Mouse (Mus musculus) forebrain, postnatal 0 days (tissue): ENCODE data around the gene Hyal2. TPM values are rescaled to one million over a fixed set of nuclear protein-coding genes. Genes with fewer than 3 reads are reported as not detected.
"Not testable (repeated sequence)": the region's sequence is repeated elsewhere in the genome, so short reads cannot be mapped to it uniquely, and the experiment has no call there.

ENCODE experiments used
- ATAC-seq: fragments of 200-750 bp; cut with Nextera tagmentation; 2 replicates; pipeline ENCODE4 v1.8.0; 2017; ENCODE audit warnings: mild to moderate bottlenecking, moderate library complexity
- DNase-seq: peaks from one replicate; pipeline ENCODE4 v3.0.0-alpha.2; 2015
- H3K27ac ChIP-seq: fragments of 300-500 bp; sonication (generic); 2 replicates; pipeline ENCODE4 v1.5.1; 2014; ENCODE audit warnings: low read depth, mild to moderate bottlenecking, antibody characterized with exemption, low read length, moderate library complexity, mixed read lengths
- H3K27me3 ChIP-seq: fragments of 300-500 bp; sonication (generic); 2 replicates; pipeline ENCODE4 v1.6.1; 2014; ENCODE audit warnings: mild to moderate bottlenecking, low read length, mixed read lengths; ENCODE audit not compliant: insufficient read depth
- H3K36me3 ChIP-seq: fragments of 300-500 bp; sonication (generic); 2 replicates; pipeline ENCODE4 v1.6.1; 2014; ENCODE audit warnings: mild to moderate bottlenecking, moderate library complexity; ENCODE audit not compliant: insufficient read depth
- H3K4me1 ChIP-seq: fragments of 300-500 bp; sonication (generic); 2 replicates; pipeline ENCODE4 v1.6.1; 2014; ENCODE audit warnings: antibody characterized with exemption; ENCODE audit not compliant: insufficient read depth
- H3K4me2 ChIP-seq: fragments of 300-500 bp; sonication (generic); 2 replicates; pipeline ENCODE4 v1.6.1; 2014; ENCODE audit warnings: low read depth, mild to moderate bottlenecking, moderate library complexity
- H3K4me3 ChIP-seq: fragments of 300-500 bp; sonication (generic); 2 replicates; pipeline ENCODE4 v1.5.1; 2014; ENCODE audit warnings: low read depth, low read length, mixed read lengths
- H3K9ac ChIP-seq: fragments of 300-500 bp; sonication (generic); 2 replicates; pipeline ENCODE4 v1.6.1; 2014; ENCODE audit warnings: mild to moderate bottlenecking
- H3K9me3 ChIP-seq: fragments of 300-500 bp; sonication (generic); 2 replicates; pipeline ENCODE4 v1.6.1; 2016; ENCODE audit warnings: low read length
- CTCF ChIP-seq: sonication (generic); IDR thresholded peaks from 2 replicates; pipeline ENCODE4 v1.5.1; 2016; ENCODE audit warnings: antibody characterized with exemption, control low read depth, low read depth
- WGBS: fragments of 180-500 bp; shearing (Covaris S2); extraction: QIAGEN DNeasy Blood & Tissue Kit; methylation state at CpG from one replicate; pipeline ENCODE4 v1.1.7; 2014; 5-methylcytosine and 5-hydroxymethylcytosine counted together
- polyA plus RNA-seq: library from polyadenylated mRNA; unstranded; fragments of >200 nt; fragmentation: Nextera tagmentation; extraction: Ambion mirVana; gene quantifications from 2 replicates; pipeline ENCODE4 v1.2.1, GENCODE M21; 2015
- total RNA-seq: library from RNA; depleted of rRNA; stranded (reverse); fragments of >200 nt; gene quantifications from 2 replicates; pipeline ENCODE4 v1.2.3, GENCODE M21; 2014

Hyal2 gene
- total and polyA plus RNA-seq, 2 experiments from 2014 or later = 43.1 to 51.5 TPM

DNA sequence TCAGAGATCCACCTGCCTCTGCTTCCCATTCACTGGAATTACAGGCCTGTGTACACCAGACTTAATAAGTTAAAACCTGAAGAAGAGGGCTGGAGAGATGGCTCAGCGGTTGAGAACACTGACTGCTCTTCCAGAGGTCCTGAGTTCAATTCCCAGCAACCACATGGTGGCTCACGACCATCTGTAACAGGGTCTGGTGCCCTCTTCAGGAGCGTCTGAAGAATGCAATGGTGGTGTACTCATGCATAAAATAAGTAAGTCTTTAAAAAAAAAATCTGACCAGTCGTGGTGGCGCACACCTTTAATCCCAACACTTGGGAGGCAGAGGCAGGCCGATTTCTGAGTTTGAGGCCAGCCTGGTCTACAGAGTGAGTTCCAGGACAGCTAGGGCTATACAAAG, 6.0 kb downstream of the Hyal2 start:
- not testable (repeated sequence) for H3K9ac ChIP-seq, H3K4me3 ChIP-seq, H3K27me3 ChIP-seq, H3K9me3 ChIP-seq, DNase-seq, ATAC-seq, H3K27ac ChIP-seq, H3K4me2 ChIP-seq
- Histone ChIP-seq H3K36me3 (peaks cover 34% of the 10 kb centered on the region), H3K4me1 (peaks cover 14% of the 10 kb centered on the region)
- WGBS = 82% methylated on average over 6 of the region's 6 CpGs
- TF ChIP-seq CTCF = 0 out of 2 replicates have a peak, but pooled peaks have one; percentile 15

DNA sequence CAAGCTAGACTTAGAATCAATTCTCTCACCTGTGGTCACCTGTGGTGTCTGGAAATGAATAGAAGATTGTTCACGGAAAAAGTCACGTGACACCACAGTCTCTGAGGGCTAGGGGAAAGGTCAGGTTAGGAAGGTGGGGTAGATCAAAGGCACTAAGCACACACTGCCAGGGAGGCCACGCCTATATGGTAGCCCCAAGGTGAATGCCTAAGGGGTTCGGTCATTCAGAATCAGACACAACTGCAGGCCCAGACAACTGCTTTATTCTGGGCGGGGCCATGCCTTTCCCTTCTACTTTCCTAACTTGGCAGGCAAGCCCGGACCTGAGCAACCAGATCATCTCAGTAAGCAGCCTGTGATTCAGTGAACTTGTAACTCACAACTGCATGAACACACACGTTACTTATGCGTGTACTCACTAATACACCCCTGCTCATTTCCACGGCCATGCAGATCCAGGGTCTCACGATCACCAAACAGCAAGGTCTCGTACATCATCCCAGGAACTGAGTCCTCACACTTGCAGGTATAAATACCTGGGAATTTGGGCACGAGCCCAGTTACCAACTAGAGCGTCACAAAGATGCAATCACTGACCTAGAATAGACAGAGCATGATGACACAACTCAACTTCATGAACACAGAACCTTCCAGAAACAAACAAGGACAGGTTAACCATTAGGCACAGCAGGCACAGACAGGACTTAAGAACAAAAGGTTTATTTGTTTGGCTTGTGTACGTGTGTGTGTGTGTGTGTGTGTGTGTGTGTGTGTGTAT, 8.0 kb downstream of the Hyal2 start:
- no peak for TF ChIP-seq CTCF
- no peak overlapping the region for H3K4me2 ChIP-seq
- peaks cover 2% of the 10 kb centered on the region; the same call in 1 of the 2 replicates for H3K4me1 ChIP-seq
- peaks cover 34% of the 10 kb centered on the region for H3K36me3 ChIP-seq
- DNase-seq (no peak), ATAC-seq (no peak)
- H3K27ac ChIP-seq = no peak overlapping the region
- no peaks in the 10 kb centered on the region for H3K9me3 ChIP-seq
- no peak overlapping the region for H3K4me3 ChIP-seq
- 87% methylated on average over 14 of the region's 14 CpGs for WGBS
- no peaks in the 10 kb centered on the region for H3K27me3 ChIP-seq
- H3K9ac ChIP-seq = no peak overlapping the region

DNA sequence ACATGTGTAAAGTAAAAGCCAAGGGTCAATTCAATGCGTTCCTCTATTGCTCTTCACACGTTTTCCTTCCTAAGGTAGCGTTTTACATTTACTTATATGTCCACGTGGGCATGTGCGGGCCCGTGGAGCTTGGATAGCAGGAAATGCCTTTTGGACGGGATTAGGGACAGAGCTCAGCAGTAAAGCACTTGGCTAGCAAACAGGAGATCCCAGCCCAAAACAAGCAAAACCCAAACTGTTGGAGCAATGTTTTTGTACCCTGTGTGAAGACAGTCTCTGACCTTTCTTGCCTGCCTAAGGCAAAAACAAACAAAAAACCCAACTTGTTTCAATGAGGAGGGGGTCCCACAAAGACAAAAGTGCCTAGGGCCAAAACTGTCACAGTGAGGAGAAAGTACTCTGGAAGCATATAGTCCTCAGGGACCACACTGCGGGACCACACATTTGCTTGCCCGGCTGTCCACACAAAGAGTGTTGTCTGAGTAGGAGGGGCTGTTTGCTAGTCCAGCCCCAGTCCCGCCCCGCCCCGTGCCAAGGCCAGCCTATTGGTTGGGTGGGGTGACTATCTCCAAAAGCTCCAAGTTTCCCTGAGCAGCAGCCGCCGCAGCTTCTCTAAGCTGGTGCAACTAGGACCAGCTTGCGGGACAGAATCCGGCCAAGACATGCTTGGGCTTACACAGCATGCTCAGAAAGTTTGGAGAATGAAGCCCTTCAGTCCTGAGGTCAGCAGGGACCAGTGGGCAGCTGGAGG, 8.8 kb downstream of the Hyal2 start, which contains the start of gene Hyal1:
Gene Hyal1, plus strand, starts transcription at position 571 of the 751 bp plus-strand sequence.
- Histone ChIP-seq H3K36me3 (peaks cover 28% of the 10 kb centered on the region), H3K4me2 (peak within 1 kb of the TSS; percentile 27), H3K9me3 (no peaks in the 10 kb centered on the region), H3K9ac (no peak within 1 kb of the TSS), H3K27ac (peak within 1 kb of the TSS; percentile 30; the same call in 1 of the 2 replicates), H3K4me3 (peak within 1 kb of the TSS; percentile 14; the same call in 1 of the 2 replicates), H3K27me3 (no peaks in the 10 kb centered on the region), H3K4me1 (peaks cover 6% of the 10 kb centered on the region; the same call in 1 of the 2 replicates)
- TF ChIP-seq CTCF = no peak
- peak; percentile 54 for DNase-seq
- ATAC-seq = peak; percentile 61
- 27% methylated on average over 16 of the region's 16 CpGs for WGBS

DNA sequence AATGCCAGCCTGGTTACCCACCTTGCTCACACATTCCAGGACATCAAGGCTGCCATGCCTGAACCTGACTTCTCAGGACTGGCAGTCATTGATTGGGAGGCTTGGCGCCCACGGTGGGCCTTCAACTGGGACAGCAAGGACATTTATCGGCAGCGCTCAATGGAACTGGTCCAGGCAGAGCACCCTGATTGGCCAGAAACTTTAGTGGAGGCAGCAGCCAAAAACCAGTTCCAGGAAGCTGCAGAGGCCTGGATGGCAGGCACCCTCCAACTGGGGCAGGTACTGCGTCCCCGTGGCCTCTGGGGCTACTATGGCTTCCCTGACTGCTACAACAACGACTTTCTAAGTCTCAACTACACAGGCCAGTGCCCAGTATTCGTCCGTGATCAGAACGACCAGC, 10.1 kb downstream of the Hyal2 start:
- no peak overlapping the region for H3K9ac ChIP-seq
- 90% methylated on average over 10 of the region's 10 CpGs for WGBS

DNA sequence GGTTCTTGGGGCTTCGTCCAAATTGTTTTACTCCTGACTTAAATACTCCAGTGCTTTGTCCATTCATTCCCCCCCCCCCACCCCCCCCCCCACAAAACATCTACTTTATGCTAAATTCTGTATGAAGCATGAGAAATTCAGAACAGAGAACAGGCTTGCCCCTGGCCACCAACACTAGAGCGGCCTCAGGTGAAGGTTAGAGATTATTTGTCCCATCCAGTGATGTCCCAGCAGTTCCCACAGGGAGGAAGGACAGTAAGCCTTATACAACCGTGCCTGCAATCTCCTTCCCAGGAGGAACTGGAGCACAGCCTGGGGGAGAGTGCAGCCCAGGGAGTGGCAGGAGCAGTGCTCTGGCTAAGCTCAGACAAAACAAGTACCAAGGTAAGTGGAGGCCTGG, 10.8 kb downstream of the Hyal2 start, which contains the start of gene Naa80:
Gene Naa80, plus strand, starts transcription at position 301 of the 400 bp plus-strand sequence.
- DNase-seq (no peak), ATAC-seq (no peak)
- Histone ChIP-seq H3K4me3 (no peak within 1 kb of the TSS), H3K36me3 (peaks cover 14% of the 10 kb centered on the region), H3K27ac (peak within 1 kb of the TSS; percentile 35; the same call in 1 of the 2 replicates), H3K4me1 (peaks cover 6% of the 10 kb centered on the region; the same call in 1 of the 2 replicates), H3K4me2 (0 out of 2 replicates have a peak within 1 kb of the TSS, but pooled peaks have one; percentile 83), H3K27me3 (no peaks in the 10 kb centered on the region), H3K9ac (0 out of 2 replicates have a peak within 1 kb of the TSS, but pooled peaks have one; percentile 14), H3K9me3 (no peaks in the 10 kb centered on the region)
- WGBS = 79% methylated on average over 3 of the region's 3 CpGs
- TF ChIP-seq CTCF = no peak

More for the DNA sequence above, 10.1 kb downstream of the Hyal2 start:
- no peaks in the 10 kb centered on the region for H3K27me3 ChIP-seq
- H3K9me3 ChIP-seq = no peaks in the 10 kb centered on the region
- H3K4me1 ChIP-seq = peaks cover 6% of the 10 kb centered on the region; the same call in 1 of the 2 replicates
- H3K4me3 ChIP-seq = no peak overlapping the region
- no peak overlapping the region for H3K4me2 ChIP-seq
- no peak for DNase-seq
- ATAC-seq = no peak
- no peak for TF ChIP-seq CTCF
- H3K36me3 ChIP-seq = peaks cover 19% of the 10 kb centered on the region
- H3K27ac ChIP-seq = no peak overlapping the region

DNA sequence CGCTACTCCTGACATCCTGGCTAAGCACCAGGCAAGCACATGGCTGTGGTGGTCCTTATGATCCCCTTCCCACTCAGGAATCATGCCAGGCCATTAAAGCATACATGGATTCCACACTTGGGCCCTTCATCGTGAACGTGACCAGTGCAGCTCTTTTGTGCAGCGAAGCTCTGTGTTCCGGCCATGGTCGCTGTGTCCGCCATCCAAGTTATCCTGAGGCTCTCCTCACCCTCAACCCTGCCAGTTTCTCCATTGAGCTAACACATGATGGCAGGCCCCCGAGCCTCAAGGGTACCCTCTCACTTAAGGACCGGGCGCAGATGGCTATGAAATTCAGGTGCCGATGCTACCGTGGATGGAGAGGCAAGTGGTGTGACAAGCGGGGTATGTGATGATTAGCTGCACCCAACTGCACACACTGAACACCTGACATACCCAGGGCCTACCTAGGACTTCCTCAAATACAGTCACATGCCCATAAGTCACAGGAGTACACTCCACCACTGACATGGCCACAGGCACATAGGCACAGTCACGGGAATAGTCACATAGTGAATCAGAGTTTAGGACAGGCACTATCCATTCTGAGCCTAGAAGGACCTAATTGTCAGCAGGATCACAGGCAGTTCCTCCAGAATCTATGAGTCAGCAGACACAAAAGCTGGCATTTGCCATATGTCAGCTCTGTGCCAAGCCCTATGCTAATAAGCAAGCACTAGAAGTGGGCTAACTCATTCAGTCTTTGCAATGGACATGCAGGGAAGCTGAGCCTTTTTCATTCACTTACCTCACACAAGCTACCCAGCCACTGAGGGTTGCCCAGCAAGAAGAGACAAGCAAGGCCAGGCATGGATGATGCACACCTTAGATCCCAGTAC, 11.5 kb downstream of the Hyal2 start:
- Histone ChIP-seq H3K36me3 (peaks cover 11% of the 10 kb centered on the region), H3K4me2 (0 out of 2 replicates have a peak overlapping the region, but pooled peaks have one; percentile 83), H3K9ac (0 out of 2 replicates have a peak overlapping the region, but pooled peaks have one; percentile 14), H3K27ac (peak overlapping the region; percentile 35; the same call in 1 of the 2 replicates), H3K27me3 (no peaks in the 10 kb centered on the region), H3K9me3 (no peaks in the 10 kb centered on the region), H3K4me1 (peaks cover 6% of the 10 kb centered on the region; the same call in 1 of the 2 replicates), H3K4me3 (no peak overlapping the region)
- 91% methylated on average over 14 of the region's 14 CpGs for WGBS
- ATAC-seq (no peak), DNase-seq (no peak)
- no peak for TF ChIP-seq CTCF
